Mouse (Mus musculus) kidney, embryonic 14.5 days (tissue): Measurements from ENCODE around the gene Ddx3x. TPM values are rescaled to one million over a fixed set of nuclear protein-coding genes. Genes with fewer than 3 reads are reported as not detected.

Experiments used
- ATAC-seq: fragments of 200-750 bp; cut with Nextera tagmentation; 2 replicates; pipeline ENCODE4 v1.8.0; 2017; ENCODE audit warnings: moderate number of reproducible peaks, mild to moderate bottlenecking, moderate TSS enrichment, moderate library complexity; ENCODE audit not compliant: low FRiP score, low TSS enrichment
- H3K27ac ChIP-seq: fragments of 300-500 bp; sonication (generic); 2 replicates; pipeline ENCODE4 v1.5.1; 2014; ENCODE audit warnings: low read depth, mild to moderate bottlenecking, low read length, moderate library complexity, mixed read lengths
- H3K27me3 ChIP-seq: fragments of 300-500 bp; sonication (generic); 2 replicates; pipeline ENCODE4 v1.6.1; 2014; ENCODE audit warnings: mild to moderate bottlenecking, low read length; ENCODE audit not compliant: control insufficient read depth, insufficient read depth
- H3K36me3 ChIP-seq: fragments of 300-500 bp; sonication (generic); 2 replicates; pipeline ENCODE4 v1.6.1; 2014; ENCODE audit warnings: low read length, mixed read lengths; ENCODE audit not compliant: control insufficient read depth, insufficient read depth
- H3K4me1 ChIP-seq: fragments of 300-500 bp; sonication (generic); 2 replicates; pipeline ENCODE4 v1.6.1; 2014; ENCODE audit warnings: low read length, mixed read lengths; ENCODE audit not compliant: control insufficient read depth, insufficient read depth
- H3K4me2 ChIP-seq: fragments of 300-500 bp; sonication (generic); replicated peaks from 2 replicates; pipeline ENCODE4 v1.6.1; 2014; ENCODE audit warnings: low read depth, mild to moderate bottlenecking, low read length
- H3K4me3 ChIP-seq: fragments of 300-500 bp; sonication (generic); 2 replicates; pipeline ENCODE4 v1.5.1; 2014; ENCODE audit warnings: mild to moderate bottlenecking, low read length
- H3K9ac ChIP-seq: fragments of 300-500 bp; sonication (generic); 2 replicates; pipeline ENCODE4 v1.6.1; 2014; ENCODE audit warnings: low read depth, mild to moderate bottlenecking, low read length, moderate library complexity
- H3K9me3 ChIP-seq: fragments of 300-500 bp; sonication (generic); 2 replicates; pipeline ENCODE4 v1.6.1; 2016; ENCODE audit warnings: low read length; ENCODE audit not compliant: control insufficient read depth
- WGBS: fragments of 180-500 bp; shearing (Covaris S2); extraction: QIAGEN DNeasy Blood & Tissue Kit; methylation state at CpG from one replicate; pipeline ENCODE4 v1.1.7; 2014; 5-methylcytosine and 5-hydroxymethylcytosine counted together
- polyA plus RNA-seq: library from polyadenylated mRNA; unstranded; fragments of >200 nt; fragmentation: Nextera tagmentation; extraction: Ambion mirVana; gene quantifications from 2 replicates; pipeline ENCODE4 v1.2.1, GENCODE M21; 2014

The Ddx3x gene
- polyA plus RNA-seq, 1 experiment from 2014 or later: 161 TPM

DNA sequence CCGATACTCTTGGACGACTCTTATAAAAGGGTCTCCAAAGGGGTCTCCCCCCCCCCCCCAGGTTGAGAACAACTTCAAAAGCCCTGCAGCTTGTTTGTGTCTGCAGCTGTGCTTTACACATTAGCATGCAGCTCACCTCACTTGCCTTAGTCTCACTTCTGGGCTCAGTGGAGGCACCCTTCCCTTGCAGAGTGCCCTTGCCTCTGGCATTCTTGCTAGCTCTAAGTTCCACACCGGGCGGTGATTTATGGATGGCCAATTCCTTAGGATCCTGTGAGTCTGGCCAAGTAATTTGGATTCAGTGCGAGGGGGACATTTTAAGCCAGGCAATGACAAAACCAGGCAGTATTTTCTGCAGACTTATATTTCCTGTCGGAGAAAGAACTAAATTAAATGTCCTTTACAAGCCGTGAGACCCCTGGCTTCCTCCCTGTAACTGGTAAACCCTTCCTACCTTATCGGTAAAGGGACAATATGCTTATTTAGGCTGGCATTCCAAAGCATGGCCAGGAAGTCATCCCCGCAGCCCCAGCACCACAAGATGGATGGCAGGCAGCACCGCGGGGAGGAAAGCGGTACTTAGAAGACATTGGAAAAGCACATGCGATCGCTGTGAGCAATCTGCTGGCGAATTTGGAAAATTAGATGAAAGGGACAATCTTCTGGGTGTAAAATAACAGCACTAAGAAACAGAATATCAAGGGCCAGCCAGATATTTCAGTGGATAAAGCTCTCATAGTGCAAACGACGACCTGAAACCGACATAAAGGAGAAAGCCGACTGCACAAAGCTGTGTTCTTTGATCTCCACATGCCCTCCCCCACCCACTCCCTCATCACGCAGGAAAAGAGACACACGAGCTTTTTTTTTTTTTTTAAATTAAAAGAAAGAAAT, 39.1 kb upstream of the Ddx3x start:
- Histone ChIP-seq H3K36me3 (no peaks in the 10 kb centered on the region), H3K9ac (peak overlapping the region; percentile 59), H3K9me3 (no peaks in the 10 kb centered on the region), H3K4me1 (no peaks in the 10 kb centered on the region), H3K27ac (peak overlapping the region; percentile 98), H3K4me3 (peak overlapping the region; percentile 33), H3K27me3 (no peaks in the 10 kb centered on the region; the same call in 1 of the 2 replicates), H3K4me2 (peak overlapping the region; percentile 57)
- 17% methylated on average over 21 of the region's 21 CpGs for WGBS
- peak; percentile 22; the same call in 1 of the 2 replicates for ATAC-seq

DNA sequence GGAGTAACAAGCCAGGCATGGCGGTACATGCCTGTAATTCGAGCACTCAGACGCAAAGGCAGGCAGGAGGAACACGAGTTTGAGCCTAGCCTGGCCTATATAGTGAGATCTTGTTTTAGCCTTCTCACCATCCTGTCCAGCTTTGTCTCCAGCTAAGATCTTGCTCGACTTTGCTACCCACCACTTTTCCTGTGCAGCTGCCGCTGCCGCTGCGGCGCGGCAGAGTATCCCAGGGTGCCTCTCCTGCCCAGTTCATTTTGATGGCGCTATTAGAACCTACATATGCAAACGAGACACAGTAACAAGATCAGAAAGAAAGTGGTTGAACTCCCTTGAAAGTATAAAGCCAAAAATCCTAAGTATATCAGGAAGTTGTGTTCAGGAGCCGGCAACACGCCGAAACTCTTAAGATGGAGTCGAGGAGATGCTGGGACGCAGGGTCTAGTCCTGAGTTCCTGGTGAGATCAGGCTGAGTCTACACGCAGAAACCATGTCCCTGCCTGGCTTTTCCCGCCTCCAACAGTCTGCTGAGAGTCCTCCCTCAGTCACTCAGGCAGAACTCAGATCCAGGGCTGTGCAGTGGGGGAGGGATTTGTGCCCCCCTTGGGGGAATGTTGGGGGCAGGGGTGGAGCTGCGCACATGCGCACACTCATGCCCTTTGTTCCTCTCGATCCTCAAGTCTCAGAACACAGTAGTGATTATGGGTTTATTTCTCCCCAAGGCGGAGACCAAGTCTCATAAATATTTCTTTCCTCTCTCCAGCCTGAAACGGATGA, 38.3 kb upstream of the Ddx3x start:
- H3K27me3 ChIP-seq: no peaks in the 10 kb centered on the region; the same call in 1 of the 2 replicates
- peak overlapping the region; percentile 33 for H3K4me3 ChIP-seq
- peak overlapping the region; percentile 98 for H3K27ac ChIP-seq
- 13% methylated on average over 24 of the region's 24 CpGs for WGBS
- H3K4me1 ChIP-seq: no peaks in the 10 kb centered on the region
- peak overlapping the region; percentile 59 for H3K9ac ChIP-seq
- no peaks in the 10 kb centered on the region for H3K36me3 ChIP-seq
- no peaks in the 10 kb centered on the region for H3K9me3 ChIP-seq
- peak; percentile 96 for ATAC-seq
- peak overlapping the region; percentile 57 for H3K4me2 ChIP-seq

DNA sequence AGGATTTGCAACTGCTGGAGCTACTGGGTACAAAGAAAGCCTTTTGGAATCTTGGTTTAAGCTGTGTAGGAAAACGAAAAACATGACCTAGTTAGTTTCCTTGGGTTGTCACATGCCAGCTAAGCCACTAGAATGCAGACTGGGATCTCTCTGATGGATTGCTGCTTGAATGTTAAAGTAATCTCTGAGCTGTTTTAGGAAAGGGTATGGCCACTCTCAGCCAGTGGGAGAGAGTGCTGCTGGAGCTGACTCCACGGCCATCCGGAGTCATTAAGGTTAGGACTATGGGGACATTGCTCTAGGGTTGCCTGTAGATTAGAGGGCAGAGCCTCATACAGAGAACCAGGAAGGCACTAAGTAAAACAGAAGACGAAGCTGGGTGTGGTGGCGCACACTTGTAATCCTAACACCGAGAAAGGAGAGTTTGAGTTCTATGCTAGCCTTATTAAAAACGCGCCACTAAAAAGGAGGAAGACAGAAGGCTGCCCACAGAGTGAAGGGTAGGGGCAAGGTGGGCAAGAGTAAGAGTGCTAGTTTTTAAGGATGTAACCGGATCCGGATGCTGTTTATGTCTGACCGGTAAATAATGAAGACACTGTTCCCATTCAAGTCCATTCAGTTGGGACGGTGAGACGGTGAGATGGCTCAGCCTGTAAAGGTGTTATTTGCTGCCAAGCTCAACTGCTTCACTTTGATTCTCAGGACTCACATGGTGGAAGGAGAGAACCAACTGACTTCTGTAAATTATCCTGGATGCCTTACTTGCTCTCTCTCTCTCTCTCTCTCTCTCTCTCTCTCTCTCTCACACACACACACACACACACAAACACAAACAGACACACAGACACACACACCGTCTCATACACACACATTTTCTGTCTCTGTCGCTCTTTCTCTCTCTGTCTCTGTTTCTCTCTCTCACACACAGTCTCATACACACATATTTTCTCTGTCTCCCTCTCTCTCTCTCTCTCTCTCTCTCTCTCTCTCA, 37.3 kb upstream of the Ddx3x start:
- H3K9ac ChIP-seq: peak overlapping the region; percentile 51
- 34% methylated on average over 15 of the region's 15 CpGs for WGBS
- peak overlapping the region; percentile 33; the same call in 1 of the 2 replicates for H3K4me3 ChIP-seq
- no peaks in the 10 kb centered on the region; the same call in 1 of the 2 replicates for H3K27me3 ChIP-seq
- H3K9me3 ChIP-seq: no peaks in the 10 kb centered on the region
- no peaks in the 10 kb centered on the region for H3K4me1 ChIP-seq
- peak; percentile 39 for ATAC-seq
- H3K4me2 ChIP-seq: peak overlapping the region; percentile 41
- H3K27ac ChIP-seq: peak overlapping the region; percentile 98
- no peaks in the 10 kb centered on the region for H3K36me3 ChIP-seq

DNA sequence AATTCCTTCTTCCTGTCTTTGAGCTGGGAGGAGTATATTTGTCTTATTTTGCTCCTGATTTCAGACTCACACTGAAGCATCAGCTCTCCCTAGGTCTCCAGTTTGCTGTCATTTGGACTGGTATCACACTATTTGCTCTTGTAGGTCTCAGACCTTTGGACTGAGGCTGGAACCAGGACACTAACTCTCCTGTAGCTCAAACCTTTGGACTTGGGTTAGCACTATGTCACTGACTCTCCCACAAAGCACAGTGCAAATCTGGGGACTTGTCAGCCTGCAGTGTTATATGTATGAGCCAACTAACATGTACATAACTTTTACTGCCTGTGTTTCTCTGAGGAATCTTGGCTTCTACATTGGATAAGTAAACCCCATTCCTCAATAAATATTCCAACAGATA, 36.2 kb upstream of the Ddx3x start:
- H3K9ac ChIP-seq: no peak overlapping the region
- no peak overlapping the region for H3K4me2 ChIP-seq
- H3K4me1 ChIP-seq: no peaks in the 10 kb centered on the region
- H3K27me3 ChIP-seq: no peaks in the 10 kb centered on the region; the same call in 1 of the 2 replicates
- no peaks in the 10 kb centered on the region for H3K36me3 ChIP-seq
- H3K4me3 ChIP-seq: no peak overlapping the region
- ATAC-seq: no peak
- H3K27ac ChIP-seq: no peak overlapping the region; the same call in 1 of the 2 replicates
- no peaks in the 10 kb centered on the region for H3K9me3 ChIP-seq

DNA sequence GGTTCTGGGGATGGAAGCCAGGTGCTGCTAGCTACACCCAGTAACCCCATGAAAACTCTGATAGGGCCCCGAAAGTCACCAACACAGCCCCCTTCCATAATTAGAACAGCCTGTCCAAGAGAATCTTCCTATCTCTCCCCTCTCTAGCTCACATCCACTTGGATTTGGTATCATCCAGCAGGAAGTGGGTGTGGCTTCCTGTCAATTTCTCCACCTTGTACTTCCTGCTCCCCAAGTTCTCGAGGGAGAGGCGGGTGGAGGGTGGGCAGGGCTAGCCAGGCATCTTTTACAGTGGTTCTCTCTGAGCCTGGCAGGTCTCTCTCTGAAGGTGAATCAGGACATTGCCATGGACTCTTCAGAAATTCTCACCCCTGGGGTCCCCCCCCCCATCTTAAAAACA, 35.7 kb upstream of the Ddx3x start:
- ATAC-seq: no peak
- Histone ChIP-seq H3K27me3 (no peaks in the 10 kb centered on the region; the same call in 1 of the 2 replicates), H3K4me3 (no peak overlapping the region), H3K36me3 (no peaks in the 10 kb centered on the region), H3K4me1 (no peaks in the 10 kb centered on the region), H3K4me2 (no peak overlapping the region), H3K27ac (no peak overlapping the region), H3K9me3 (no peaks in the 10 kb centered on the region), H3K9ac (no peak overlapping the region)
- WGBS: 60% methylated on average over 3 of the region's 3 CpGs

DNA sequence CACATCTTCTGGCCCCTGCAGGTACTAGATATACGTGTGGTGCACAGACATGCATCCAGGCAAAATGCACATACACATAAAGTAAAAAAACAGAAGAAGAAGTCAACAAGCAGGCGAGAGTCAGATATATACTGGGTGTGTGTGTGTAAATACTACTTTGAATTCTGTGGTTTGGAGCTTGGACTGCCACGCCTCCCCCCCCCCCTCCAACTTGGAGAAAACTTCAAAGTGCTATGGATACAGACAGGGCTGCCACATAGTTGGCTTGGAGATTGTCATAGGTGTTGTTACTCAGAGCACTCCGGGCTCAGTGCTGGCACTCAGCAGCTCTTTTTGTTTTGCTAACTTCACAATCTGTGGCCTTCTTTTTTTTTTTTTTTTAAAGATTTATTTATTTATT, 29.1 kb upstream of the Ddx3x start:
- Histone ChIP-seq H3K27ac (no peak overlapping the region), H3K9me3 (no peaks in the 10 kb centered on the region), H3K4me2 (no peak overlapping the region), H3K4me1 (no peaks in the 10 kb centered on the region), H3K4me3 (no peak overlapping the region), H3K9ac (no peak overlapping the region), H3K36me3 (no peaks in the 10 kb centered on the region), H3K27me3 (no peaks in the 10 kb centered on the region; the same call in 1 of the 2 replicates)
- 85% methylated on average over 4 of the region's 4 CpGs for WGBS
- no peak for ATAC-seq

DNA sequence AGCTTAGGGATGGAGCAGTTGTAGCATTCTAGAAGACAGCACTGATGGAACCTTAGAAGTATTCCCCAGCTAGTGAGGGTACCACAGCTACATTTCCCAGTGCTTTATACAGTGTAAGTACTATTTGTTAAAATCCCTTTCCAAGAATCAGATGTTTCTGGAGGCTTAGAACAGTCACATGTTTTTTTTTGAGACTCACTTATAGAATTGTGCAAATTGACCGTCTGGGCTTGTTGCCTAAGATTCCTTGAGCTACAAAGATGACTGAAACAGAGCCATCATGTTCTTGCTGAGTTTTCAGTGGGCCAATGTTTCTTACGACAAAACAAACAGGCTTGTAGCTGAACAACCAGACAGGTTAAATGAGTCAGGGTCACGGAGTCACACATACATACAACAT, 26.5 kb upstream of the Ddx3x start:
- Histone ChIP-seq H3K27me3 (no peaks in the 10 kb centered on the region; the same call in 1 of the 2 replicates), H3K4me3 (no peak overlapping the region), H3K4me1 (no peaks in the 10 kb centered on the region), H3K9me3 (no peaks in the 10 kb centered on the region), H3K4me2 (no peak overlapping the region), H3K36me3 (no peaks in the 10 kb centered on the region), H3K9ac (no peak overlapping the region), H3K27ac (no peak overlapping the region)
- 75% methylated on average over 3 of the region's 3 CpGs for WGBS
- no peak for ATAC-seq

DNA sequence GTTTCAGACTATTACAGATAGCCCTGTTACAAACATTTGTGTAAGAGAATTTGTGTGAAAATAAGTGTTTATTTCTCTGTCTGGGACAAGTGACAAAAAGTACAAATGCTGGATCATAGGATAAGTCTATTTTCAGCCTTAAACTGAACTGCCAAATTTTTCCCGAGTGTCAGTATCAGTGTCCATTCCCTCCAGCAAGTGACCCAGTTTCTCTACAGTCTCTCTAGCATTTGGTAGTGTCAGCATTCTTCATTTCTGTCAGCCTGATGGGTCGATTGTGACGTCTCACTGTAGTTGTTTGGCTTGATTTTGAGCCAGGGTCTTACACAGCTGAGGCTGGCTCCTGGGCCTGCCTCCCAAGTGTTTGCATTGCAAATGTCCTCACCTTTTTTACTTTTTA, 17.4 kb upstream of the Ddx3x start:
- no peaks in the 10 kb centered on the region for H3K9me3 ChIP-seq
- no peak overlapping the region for H3K9ac ChIP-seq
- no peak for ATAC-seq
- H3K4me1 ChIP-seq: no peaks in the 10 kb centered on the region
- no peaks in the 10 kb centered on the region for H3K36me3 ChIP-seq
- WGBS: 71% methylated on average over 3 of the region's 3 CpGs
- 0 out of 2 replicates have a peak, but pooled peaks cover 2% of the 10 kb centered on the region for H3K27me3 ChIP-seq
- no peak overlapping the region for H3K4me2 ChIP-seq
- H3K4me3 ChIP-seq: no peak overlapping the region
- H3K27ac ChIP-seq: no peak overlapping the region
